Mouse (Mus musculus) liver, embryonic 18 days (tissue): ENCODE data around the gene Dhdh. TPM values are rescaled to one million over a fixed set of nuclear protein-coding genes. Genes with fewer than 3 reads are reported as not detected.

Experiments used
- polyA plus RNA-seq: library from polyadenylated mRNA; depleted of rRNA; stranded (reverse); fragments of >200 nt; gene quantifications from 2 replicates; pipeline ENCODE4 v1.2.3, GENCODE M21; 2012; rRNA removed

The Dhdh gene
- polyA plus RNA-seq, result 5.7 and 6.5 TPM in 2 replicates

GRCm38 (mm10) chr7:45488293-45489204, at the start of gene Dhdh:
Dhdh (minus strand) TSS chr7:45488805.

GRCm38 (mm10) chr7:45525809-45526473, 37.3 kb upstream of the Dhdh start, which contains the start of the genes Ppp1r15a and Plekha4:
Ppp1r15a (minus strand) TSS chr7:45526268.
Plekha4 (plus strand) TSS chr7:45526330.

GRCm38 (mm10) chr7:45509912-45510787, 21.5 kb upstream of the Dhdh start, which contains the start of gene Nucb1:
Nucb1 (minus strand) TSS chr7:45510406.

GRCm38 (mm10) chr7:45486761-45487415, 1.7 kb downstream of the Dhdh start, which contains the start of gene Gm45808:
Gm45808 (minus strand) TSS chr7:45486811.

GRCm38 (mm10) chr7:45481374-45481927, 7.2 kb downstream of the Dhdh start, which contains the start of gene Tulp2:
Tulp2 (plus strand) TSS chr7:45481877.

GRCm38 (mm10) chr7:45466283-45467089, 22.1 kb downstream of the Dhdh start, which contains the start of gene Bax:
Bax (minus strand) TSS chr7:45466898.

GRCm38 (mm10) chr7:45459564-45460140, 29.0 kb downstream of the Dhdh start, which contains the start of gene Ftl1:
Ftl1 (minus strand) TSS chr7:45459884.

GRCm38 (mm10) chr7:45437521-45438276, 50.9 kb downstream of the Dhdh start, which contains the start of gene Ruvbl2:
Ruvbl2 (minus strand) TSS chr7:45438096.

GRCm38 (mm10) chr7:45434203-45435015, 54.2 kb downstream of the Dhdh start, which contains the start of gene Gys1:
Gys1 (plus strand) TSS chr7:45434844.

Other genes starting within 250 kb of the Dhdh start
- gene Cd37, start 249.7 kb downstream of the Dhdh start, polyA plus RNA-seq, result 30.2 and 33.5 TPM in 2 replicates
- 0.05 and 0.06 TPM in 2 replicates for gene Slc6a16, start 247.7 kb downstream of the Dhdh start, polyA plus RNA-seq
- gene Slc6a21, start 211.3 kb downstream of the Dhdh start, polyA plus RNA-seq, result 0.04 and 0.09 TPM in 2 replicates
- gene Trpm4, start 155.0 kb downstream of the Dhdh start, polyA plus RNA-seq, result 3.7 and 4.2 TPM in 2 replicates
- gene Hrc, start 153.5 kb downstream of the Dhdh start, polyA plus RNA-seq, result 0.20 and 0.34 TPM in 2 replicates
- gene Ppfia3, start 121.8 kb downstream of the Dhdh start, polyA plus RNA-seq, result 0.06 and 0.07 TPM in 2 replicates
- 0.12 and 0.20 TPM in 2 replicates for gene Lin7b, start 118.2 kb downstream of the Dhdh start, polyA plus RNA-seq
- gene Snrnp70, start 93.1 kb downstream of the Dhdh start, polyA plus RNA-seq, result 152 and 184 TPM in 2 replicates
- not detected in 2 replicates for gene Kcna7, start 83.2 kb downstream of the Dhdh start, polyA plus RNA-seq
- 0.15 and 0.17 TPM in 2 replicates for gene Ntf5, start 75.1 kb downstream of the Dhdh start, polyA plus RNA-seq
- gene Lhb, start 68.0 kb downstream of the Dhdh start, polyA plus RNA-seq, result not detected in 2 replicates
- gene Gys1, start 54.0 kb downstream of the Dhdh start, polyA plus RNA-seq, result 7.5 and 9.9 TPM in 2 replicates
- 37.3 and 45.2 TPM in 2 replicates for gene Ruvbl2, start 50.7 kb downstream of the Dhdh start, polyA plus RNA-seq
- gene Ftl1, start 28.9 kb downstream of the Dhdh start, polyA plus RNA-seq, result 1,700 and 2,007 TPM in 2 replicates
- gene Bax, start 21.9 kb downstream of the Dhdh start, polyA plus RNA-seq, result 47.6 and 49.6 TPM in 2 replicates
- gene Tulp2, start 6.9 kb downstream of the Dhdh start, polyA plus RNA-seq, result 0.12 and 0.15 TPM in 2 replicates
- gene Gm45808, start 2.0 kb downstream of the Dhdh start, polyA plus RNA-seq, result 0.12 TPM in 1 of 2 replicates, not detected in the other
- gene Nucb1, start 21.6 kb upstream of the Dhdh start, polyA plus RNA-seq, result 75.2 and 76.4 TPM in 2 replicates
- 79.7 and 101 TPM in 2 replicates for gene Ppp1r15a, start 37.5 kb upstream of the Dhdh start, polyA plus RNA-seq
- gene Plekha4, start 37.5 kb upstream of the Dhdh start, polyA plus RNA-seq, result 1.2 and 1.7 TPM in 2 replicates
- 0.78 and 1.3 TPM in 2 replicates for gene Hsd17b14, start 66.1 kb upstream of the Dhdh start, polyA plus RNA-seq
- gene Bcat2, start 81.3 kb upstream of the Dhdh start, polyA plus RNA-seq, result 41.1 and 45.0 TPM in 2 replicates
- gene Fgf21, start 126.7 kb upstream of the Dhdh start, polyA plus RNA-seq, result 3.1 and 3.5 TPM in 2 replicates
- gene Fut1, start 128.5 kb upstream of the Dhdh start, polyA plus RNA-seq, result 0.17 and 0.24 TPM in 2 replicates
- 0.09 and 0.12 TPM in 2 replicates for gene Izumo1, start 133.0 kb upstream of the Dhdh start, polyA plus RNA-seq
- 3.2 and 3.6 TPM in 2 replicates for gene Rasip1, start 138.7 kb upstream of the Dhdh start, polyA plus RNA-seq
- gene Mamstr, start 151.2 kb upstream of the Dhdh start, polyA plus RNA-seq, result 0.50 TPM in 2 replicates
- 0.04 and 0.05 TPM in 2 replicates for gene Fut2, start 177.6 kb upstream of the Dhdh start, polyA plus RNA-seq
- 0.01 and 0.04 TPM in 2 replicates for gene Ntn5, start 195.2 kb upstream of the Dhdh start, polyA plus RNA-seq
- 0.01 and 0.02 TPM in 2 replicates for gene Sec1, start 205.6 kb upstream of the Dhdh start, polyA plus RNA-seq
- 0.48 and 0.74 TPM in 2 replicates for gene Car11, start 211.0 kb upstream of the Dhdh start, polyA plus RNA-seq
- 0.84 and 0.87 TPM in 2 replicates for gene Dbp, start 216.3 kb upstream of the Dhdh start, polyA plus RNA-seq
- 485 and 498 TPM in 2 replicates for gene Rpl18, start 226.7 kb upstream of the Dhdh start, polyA plus RNA-seq
- gene Sphk2, start 229.2 kb upstream of the Dhdh start, polyA plus RNA-seq, result 9.6 and 10.4 TPM in 2 replicates
- 0.14 and 0.16 TPM in 2 replicates for gene Fam83e, start 232.4 kb upstream of the Dhdh start, polyA plus RNA-seq
- gene Spaca4, start 237.0 kb upstream of the Dhdh start, polyA plus RNA-seq, result not detected in 2 replicates